Mouse (Mus musculus): ENCODE results near the gene Slain1. TPM values are rescaled to one million over a fixed set of nuclear protein-coding genes. Genes with fewer than 3 reads are reported as not detected.

The Slain1 gene
- polyA plus RNA-seq (2014; fragmentation: Nextera tagmentation; extraction: Ambion mirVana) = 0.49 and 0.64 TPM in 2 replicates

DNA sequence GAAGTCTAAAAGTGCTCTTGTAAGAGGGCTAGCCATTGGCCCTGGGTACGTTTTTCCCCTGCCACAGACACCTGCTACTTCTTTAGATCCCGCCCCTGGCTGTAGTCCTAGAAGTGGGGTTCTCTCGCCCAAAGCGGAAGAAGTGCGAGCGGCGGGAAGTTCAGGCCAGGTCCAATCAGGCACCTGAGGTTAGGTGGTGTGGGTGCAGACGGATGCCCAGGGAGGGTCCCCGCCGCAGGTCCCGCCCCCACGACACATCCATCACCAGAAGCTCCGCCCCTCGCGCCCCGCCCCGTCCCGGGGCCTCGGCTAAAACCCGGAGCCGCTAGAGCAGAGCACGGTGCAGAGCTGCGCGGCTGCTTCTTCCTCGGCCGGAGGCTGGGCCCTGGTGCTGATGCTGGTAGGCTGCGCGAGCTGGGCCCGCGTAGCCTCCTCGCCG, at the start of gene Slain1:
Gene Slain1, plus strand, starts transcription at position 333 of the 439 bp plus-strand sequence.
- H3K4me1 ChIP-seq (replicated peaks; ENCODE audit: control insufficient read depth, insufficient read depth, low read length) = no peaks in the 10 kb centered on the region
- H3K27me3 ChIP-seq (replicated peaks; ENCODE audit: control insufficient read depth, insufficient read depth, low read length) = peaks cover 9% of the 10 kb centered on the region
- no peaks in the 10 kb centered on the region for H3K36me3 ChIP-seq (ENCODE audit: control insufficient read depth, insufficient read depth, low read length)
- under 1% methylated on average over 32 of the region's 32 CpGs for WGBS
- H3K4me3 ChIP-seq (ENCODE audit: low read depth, low read length) = peak within 1 kb of the TSS; percentile 75
- no peak within 1 kb of the TSS for H3K27ac ChIP-seq (ENCODE audit: low read depth, low read length)
- H3K4me2 ChIP-seq = peak within 1 kb of the TSS; percentile 100
- H3K9me3 ChIP-seq (ENCODE audit: control insufficient read depth, low read length) = no peaks in the 10 kb centered on the region
- peak; percentile 94 for ATAC-seq (replicated peaks; ENCODE audit: low FRiP score)
- H3K9ac ChIP-seq (ENCODE audit: low read depth, low read length) = peak within 1 kb of the TSS; percentile 61
- peak; percentile 80 for DNase-seq (ENCODE audit: low spot score)

DNA sequence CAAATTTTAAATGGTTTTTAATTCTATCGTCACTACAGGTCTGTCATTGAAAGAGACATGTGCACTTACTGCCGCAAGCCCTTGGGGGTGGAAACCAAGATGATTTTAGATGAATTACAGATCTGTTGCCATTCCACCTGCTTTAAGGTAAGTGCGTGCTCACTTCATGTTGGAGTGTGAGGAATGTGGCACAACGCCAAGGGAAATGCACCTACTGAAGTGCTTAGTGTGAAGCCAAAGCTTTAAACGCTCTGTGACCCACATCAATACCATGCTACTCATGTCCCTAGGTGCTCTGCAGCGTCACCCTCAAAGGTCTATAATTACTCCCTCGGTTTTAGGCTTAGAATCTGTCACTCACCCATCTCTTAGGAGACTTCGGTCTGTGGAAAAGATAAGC, 42.0 kb upstream of the Slain1 start:
- no peak for ATAC-seq (replicated peaks; ENCODE audit: low FRiP score)
- 82% methylated on average over 8 of the region's 8 CpGs for WGBS
- Histone ChIP-seq H3K4me2 (no peak overlapping the region), H3K27ac (ENCODE audit: low read depth, low read length) (no peak overlapping the region), H3K36me3 (ENCODE audit: control insufficient read depth, insufficient read depth, low read length) (no peaks in the 10 kb centered on the region), H3K9me3 (ENCODE audit: control insufficient read depth, low read length) (no peaks in the 10 kb centered on the region), H3K9ac (ENCODE audit: low read depth, low read length) (no peak overlapping the region), H3K4me3 (ENCODE audit: low read depth, low read length) (no peak overlapping the region), H3K4me1 (replicated peaks; ENCODE audit: control insufficient read depth, insufficient read depth, low read length) (no peaks in the 10 kb centered on the region), H3K27me3 (replicated peaks; ENCODE audit: control insufficient read depth, insufficient read depth, low read length) (no peaks in the 10 kb centered on the region)
- DNase-seq (ENCODE audit: low spot score) = no peak

GRCm38 (mm10) chr14:103613573-103614271, 36.3 kb upstream of the Slain1 start:
- Histone ChIP-seq H3K27me3 (replicated peaks; ENCODE audit: control insufficient read depth, insufficient read depth, low read length) (no peaks in the 10 kb centered on the region), H3K4me2 (no peak overlapping the region), H3K27ac (ENCODE audit: low read depth, low read length) (no peak overlapping the region), H3K36me3 (ENCODE audit: control insufficient read depth, insufficient read depth, low read length) (no peaks in the 10 kb centered on the region), H3K9ac (ENCODE audit: low read depth, low read length) (no peak overlapping the region), H3K9me3 (ENCODE audit: control insufficient read depth, low read length) (no peaks in the 10 kb centered on the region), H3K4me3 (ENCODE audit: low read depth, low read length) (no peak overlapping the region), H3K4me1 (replicated peaks; ENCODE audit: control insufficient read depth, insufficient read depth, low read length) (no peaks in the 10 kb centered on the region)
- no peak for DNase-seq (ENCODE audit: low spot score)
- ATAC-seq (replicated peaks; ENCODE audit: low FRiP score) = no peak
- WGBS = 88% methylated on average over 6 of the region's 6 CpGs

DNA sequence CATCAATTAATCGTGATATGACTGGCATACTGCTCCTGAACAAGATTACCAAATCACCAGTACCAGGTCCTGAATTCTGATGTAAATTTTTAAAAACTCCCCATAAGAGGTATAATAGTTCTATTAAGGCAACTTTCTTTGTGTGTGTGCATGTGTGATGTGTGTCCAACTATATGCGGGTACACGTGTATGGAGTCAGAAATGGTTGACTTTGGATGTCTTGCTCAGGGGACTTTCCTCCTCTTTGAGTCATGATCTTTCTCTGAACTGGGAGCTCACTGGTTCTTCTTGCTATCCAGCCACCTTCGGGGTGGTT, 35.8 kb upstream of the Slain1 start:
- no peak for DNase-seq (ENCODE audit: low spot score)
- H3K9ac ChIP-seq (ENCODE audit: low read depth, low read length) = no peak overlapping the region
- H3K36me3 ChIP-seq (ENCODE audit: control insufficient read depth, insufficient read depth, low read length) = no peaks in the 10 kb centered on the region
- no peaks in the 10 kb centered on the region for H3K9me3 ChIP-seq (ENCODE audit: control insufficient read depth, low read length)
- no peak overlapping the region for H3K4me3 ChIP-seq (ENCODE audit: low read depth, low read length)
- WGBS = 89% methylated on average over 4 of the region's 4 CpGs
- H3K27ac ChIP-seq (ENCODE audit: low read depth, low read length) = no peak overlapping the region
- no peaks in the 10 kb centered on the region for H3K27me3 ChIP-seq (replicated peaks; ENCODE audit: control insufficient read depth, insufficient read depth, low read length)
- no peak for ATAC-seq (replicated peaks; ENCODE audit: low FRiP score)
- no peaks in the 10 kb centered on the region for H3K4me1 ChIP-seq (replicated peaks; ENCODE audit: control insufficient read depth, insufficient read depth, low read length)
- no peak overlapping the region for H3K4me2 ChIP-seq

GRCm38 (mm10) chr14:103619756-103620155, 30.3 kb upstream of the Slain1 start:
- H3K9me3 ChIP-seq (ENCODE audit: control insufficient read depth, low read length) = no peaks in the 10 kb centered on the region
- no peak overlapping the region for H3K4me2 ChIP-seq
- ATAC-seq (replicated peaks; ENCODE audit: low FRiP score) (no peak), DNase-seq (ENCODE audit: low spot score) (no peak)
- no peaks in the 10 kb centered on the region for H3K27me3 ChIP-seq (replicated peaks; ENCODE audit: control insufficient read depth, insufficient read depth, low read length)
- H3K9ac ChIP-seq (ENCODE audit: low read depth, low read length) = no peak overlapping the region
- no peaks in the 10 kb centered on the region for H3K4me1 ChIP-seq (replicated peaks; ENCODE audit: control insufficient read depth, insufficient read depth, low read length)
- H3K4me3 ChIP-seq (ENCODE audit: low read depth, low read length) = no peak overlapping the region
- H3K27ac ChIP-seq (ENCODE audit: low read depth, low read length) = no peak overlapping the region
- H3K36me3 ChIP-seq (ENCODE audit: control insufficient read depth, insufficient read depth, low read length) = no peaks in the 10 kb centered on the region
- 84% methylated on average over 4 of the region's 4 CpGs for WGBS

- DNase-seq (ENCODE audit: low spot score) = no peak
- Histone ChIP-seq H3K27me3 (replicated peaks; ENCODE audit: control insufficient read depth, insufficient read depth, low read length) (no peaks in the 10 kb centered on the region), H3K4me3 (ENCODE audit: low read depth, low read length) (no peak overlapping the region), H3K9me3 (ENCODE audit: control insufficient read depth, low read length) (no peaks in the 10 kb centered on the region), H3K27ac (ENCODE audit: low read depth, low read length) (no peak overlapping the region), H3K36me3 (ENCODE audit: control insufficient read depth, insufficient read depth, low read length) (no peaks in the 10 kb centered on the region), H3K4me2 (no peak overlapping the region), H3K4me1 (replicated peaks; ENCODE audit: control insufficient read depth, insufficient read depth, low read length) (no peaks in the 10 kb centered on the region), H3K9ac (ENCODE audit: low read depth, low read length) (no peak overlapping the region)
- WGBS = 84% methylated on average over 2 of the region's 2 CpGs
- ATAC-seq (replicated peaks; ENCODE audit: low FRiP score) = no peak
Observed at GRCm38 (mm10) chr14:103621207-103621606, 28.8 kb upstream of the Slain1 start.

GRCm38 (mm10) chr14:103626100-103626499, 23.9 kb upstream of the Slain1 start:
- WGBS = 84% methylated on average over 6 of the region's 6 CpGs
- Histone ChIP-seq H3K9ac (ENCODE audit: low read depth, low read length) (no peak overlapping the region), H3K4me2 (no peak overlapping the region), H3K9me3 (ENCODE audit: control insufficient read depth, low read length) (no peaks in the 10 kb centered on the region), H3K4me1 (replicated peaks; ENCODE audit: control insufficient read depth, insufficient read depth, low read length) (no peaks in the 10 kb centered on the region), H3K27ac (ENCODE audit: low read depth, low read length) (no peak overlapping the region), H3K36me3 (ENCODE audit: control insufficient read depth, insufficient read depth, low read length) (no peaks in the 10 kb centered on the region), H3K4me3 (ENCODE audit: low read depth, low read length) (no peak overlapping the region), H3K27me3 (replicated peaks; ENCODE audit: control insufficient read depth, insufficient read depth, low read length) (no peaks in the 10 kb centered on the region)
- DNase-seq (ENCODE audit: low spot score) = no peak
- no peak for ATAC-seq (replicated peaks; ENCODE audit: low FRiP score)

DNA sequence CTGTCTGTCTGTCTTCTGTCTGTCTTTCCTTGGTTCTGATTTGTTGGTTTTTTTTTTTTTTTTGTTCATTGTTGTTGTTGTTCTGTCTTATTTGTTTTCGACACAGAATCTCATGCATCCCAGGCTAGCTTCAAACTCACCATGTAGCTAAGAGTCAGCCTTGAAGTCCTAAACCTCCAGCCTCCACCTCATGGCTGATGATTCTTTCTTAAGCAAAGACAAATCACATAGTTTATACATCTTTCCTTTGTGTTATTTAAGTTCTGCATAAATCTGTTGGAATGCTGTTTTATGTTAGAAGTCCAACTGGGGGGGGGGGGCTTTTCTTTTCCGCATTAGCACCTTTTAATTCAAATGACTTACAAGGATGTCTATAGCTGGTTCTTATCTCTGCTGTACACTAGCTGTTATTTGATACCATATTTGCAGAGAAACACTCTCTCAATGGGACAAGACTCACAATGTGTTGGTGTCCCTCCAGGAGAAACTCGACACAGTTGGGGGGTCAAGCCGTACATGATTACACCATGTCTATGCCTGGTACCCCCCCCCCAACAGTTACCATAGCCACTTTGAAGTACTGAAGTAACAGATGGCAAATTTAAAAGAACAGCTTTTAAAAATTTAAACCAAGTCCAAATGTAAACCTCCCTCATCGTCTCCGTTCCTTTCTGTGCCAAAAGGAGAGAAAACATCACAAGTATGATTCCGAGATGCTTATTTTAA, 20.2 kb upstream of the Slain1 start:
- no peaks in the 10 kb centered on the region for H3K4me1 ChIP-seq (replicated peaks; ENCODE audit: control insufficient read depth, insufficient read depth, low read length)
- DNase-seq (ENCODE audit: low spot score) = no peak
- no peaks in the 10 kb centered on the region for H3K27me3 ChIP-seq (replicated peaks; ENCODE audit: control insufficient read depth, insufficient read depth, low read length)
- H3K27ac ChIP-seq (ENCODE audit: low read depth, low read length) = no peak overlapping the region
- WGBS = 86% methylated on average over 7 of the region's 7 CpGs
- H3K36me3 ChIP-seq (ENCODE audit: control insufficient read depth, insufficient read depth, low read length) = no peaks in the 10 kb centered on the region
- H3K9me3 ChIP-seq (ENCODE audit: control insufficient read depth, low read length) = no peaks in the 10 kb centered on the region
- no peak for ATAC-seq (replicated peaks; ENCODE audit: low FRiP score)
- H3K4me2 ChIP-seq = no peak overlapping the region
- H3K9ac ChIP-seq (ENCODE audit: low read depth, low read length) = no peak overlapping the region
- no peak overlapping the region for H3K4me3 ChIP-seq (ENCODE audit: low read depth, low read length)

GRCm38 (mm10) chr14:103630545-103630944, 19.5 kb upstream of the Slain1 start:
- Histone ChIP-seq H3K9me3 (ENCODE audit: control insufficient read depth, low read length) (no peaks in the 10 kb centered on the region), H3K4me2 (no peak overlapping the region), H3K9ac (ENCODE audit: low read depth, low read length) (no peak overlapping the region), H3K4me3 (ENCODE audit: low read depth, low read length) (no peak overlapping the region), H3K36me3 (ENCODE audit: control insufficient read depth, insufficient read depth, low read length) (no peaks in the 10 kb centered on the region), H3K27ac (ENCODE audit: low read depth, low read length) (no peak overlapping the region), H3K4me1 (replicated peaks; ENCODE audit: control insufficient read depth, insufficient read depth, low read length) (no peaks in the 10 kb centered on the region), H3K27me3 (replicated peaks; ENCODE audit: control insufficient read depth, insufficient read depth, low read length) (no peaks in the 10 kb centered on the region)
- DNase-seq (ENCODE audit: low spot score) (no peak), ATAC-seq (replicated peaks; ENCODE audit: low FRiP score) (no peak)
- 79% methylated on average over 8 of the region's 8 CpGs for WGBS
